Comparison of ENCODE assay signal across 10 mouse cellular contexts in genomic region chr8:108710607-108711489, GRCm38 (mm10).
DNase-seq lines count a peak whose midpoint lies in the region; ATAC-seq and TF ChIP-seq lines count a peak whose summit lies in the region.
"Had no signal": no experiment of that assay in that cellular context is flagged by ENCODE, and none has a peak within 500 bp of the region (broad histone marks: within the 10 kb centered on the region; RNA-seq: fewer than 3 reads in every experiment).

No protein-coding gene starts in this region.

- peaks cover 7% of the 10 kb centered on the region; the same call in 1 of the 2 replicates for H3K27me3 ChIP-seq in forebrain, embryonic 10.5 days (ENCODE audit: poor library complexity, severe bottlenecking)
- H3K27me3 ChIP-seq in hindbrain, embryonic 13.5 days: peaks cover 21% of the 10 kb centered on the region
- no peaks in the 10 kb centered on the region for H3K27me3 ChIP-seq in myocyte (ENCODE audit: control insufficient read depth, insufficient read depth, insufficient read length)

- WGBS in forebrain, embryonic 10.5 days: 3% methylated on average over 8 of the region's 8 CpGs
- 4% methylated on average over 8 of the region's 8 CpGs for WGBS in hindbrain, embryonic 13.5 days

- H3K9me3 ChIP-seq in forebrain, embryonic 10.5 days: no peaks in the 10 kb centered on the region
- no peaks in the 10 kb centered on the region for H3K9me3 ChIP-seq in hindbrain, embryonic 13.5 days
- H3K9me3 ChIP-seq: liver, embryonic 15.5 days had no signal

- H3K4me3 ChIP-seq in forebrain, embryonic 10.5 days: peak overlapping the region; percentile 14; the same call in 1 of the 2 replicates
- H3K4me3 ChIP-seq in hindbrain, embryonic 13.5 days: peak overlapping the region; percentile 20
- no peak overlapping the region for H3K4me3 ChIP-seq in myocyte
- H3K4me3 ChIP-seq: liver, embryonic 15.5 days had no signal

- no peaks in the 10 kb centered on the region for H3K36me3 ChIP-seq in forebrain, embryonic 10.5 days (replicated peaks)
- no peaks in the 10 kb centered on the region for H3K36me3 ChIP-seq in hindbrain, embryonic 13.5 days
- no peaks in the 10 kb centered on the region for H3K36me3 ChIP-seq in myocyte (ENCODE audit: control insufficient read depth, insufficient read depth)
- H3K36me3 ChIP-seq: liver, embryonic 15.5 days had no signal

- H3K9ac ChIP-seq in hindbrain, embryonic 13.5 days: peak overlapping the region; percentile 99
- H3K9ac ChIP-seq: liver, embryonic 15.5 days had no signal

- peak overlapping the region; percentile 94 for H3K27ac ChIP-seq in forebrain, embryonic 10.5 days
- peak overlapping the region; percentile 100 for H3K27ac ChIP-seq in hindbrain, embryonic 13.5 days
- H3K27ac ChIP-seq: liver, embryonic 15.5 days had no signal

- TF ChIP-seq POLR2A in myocyte (IDR thresholded peaks at IDR 0.05; ENCODE audit: insufficient read length, low read depth): no peak

- H3ac ChIP-seq in myocyte (ENCODE audit: control insufficient read depth, insufficient read length): no peak overlapping the region

- peaks cover 100% of the 10 kb centered on the region for H3K4me1 ChIP-seq in forebrain, embryonic 10.5 days
- H3K4me1 ChIP-seq in hindbrain, embryonic 13.5 days (replicated peaks): peaks cover 84% of the 10 kb centered on the region

- DNase-seq in kidney, postnatal 10 days: peak; percentile 54
- no peak for DNase-seq in kidney, adult 18-20 months
- DNase-seq in forebrain, embryonic 10.5 days (ENCODE audit: extremely low spot score, low spot score): no peak
- DNase-seq in B cell, adult 2 months: no peak
- DNase-seq in left cerebral cortex, adult 9 months (ENCODE audit: low spot score in 2 of 2): no peak
- DNase-seq: cerebellum, adult 2 months had no signal

- H3K4me2 ChIP-seq in hindbrain, embryonic 13.5 days: peak overlapping the region; percentile 93
- H3K4me2 ChIP-seq in myocyte (ENCODE audit: low read depth): peak overlapping the region; percentile 91
- H3K4me2 ChIP-seq: liver, embryonic 15.5 days had no signal

- peaks cover 72% of the 10 kb centered on the region for H3K79me2 ChIP-seq in myocyte (ENCODE audit: control insufficient read depth, insufficient read depth)

- no peak for ATAC-seq in hindbrain, embryonic 13.5 days (ENCODE audit: low FRiP score)
- no peak for ATAC-seq in CD4-positive, CD25-positive, alpha-beta regulatory T cell, adult 4 months

TF ChIP-seq in myocyte, 11 proteins besides CTCF, POLR2A, EP300 and RAD21:
- no peak for TF ChIP-seq USF1 (IDR thresholded peaks at IDR 0.05; ENCODE audit: low read depth)
- TF ChIP-seq MYOD1 (IDR thresholded peaks at IDR 0.05; ENCODE audit: control insufficient read depth in 1 of 3, insufficient read length in 2 of 3, low read depth in 2 of 3): no peak
- no peak for TF ChIP-seq REST (IDR thresholded peaks at IDR 0.05; ENCODE audit: insufficient read depth, insufficient read length)
- TF ChIP-seq POLR2AphosphoS2 (IDR thresholded peaks at IDR 0.05; ENCODE audit: insufficient read length, low read depth): no peak
- no peak for TF ChIP-seq TCF3 (IDR thresholded peaks at IDR 0.05; ENCODE audit: insufficient read length, low read depth)
- TF ChIP-seq E2F4 (IDR thresholded peaks at IDR 0.05; ENCODE audit: insufficient read depth): no peak
- no peak for TF ChIP-seq MAX (IDR thresholded peaks at IDR 0.05; ENCODE audit: low read depth)
- no peak for TF ChIP-seq TCF12 (IDR thresholded peaks at IDR 0.05; ENCODE audit: insufficient read depth, poor library complexity, severe bottlenecking)
- no peak for TF ChIP-seq SRF (IDR thresholded peaks at IDR 0.05; ENCODE audit: control insufficient read depth, insufficient read length, low read depth)
- no peak for TF ChIP-seq MYOG (IDR thresholded peaks at IDR 0.05; ENCODE audit: control insufficient read depth in 1 of 3, insufficient read depth in 1 of 3, insufficient read length in 2 of 3, low read depth in 2 of 3)
- TF ChIP-seq CEBPB (IDR thresholded peaks at IDR 0.05; ENCODE audit: insufficient read depth, poor library complexity, severe bottlenecking): no peak
